Mouse (Mus musculus) right cerebral cortex, postnatal 25 days (tissue): ENCODE measurements at regions not wholly inside any gene's neighbourhood (a gene's known extent, or its start where the extent isn't known, plus 50 kb on each side); places are given as distances from the start of the nearest gene placed in this dataset.
"Not testable (repeated sequence)": the region's sequence is repeated elsewhere in the genome, so short reads cannot be mapped to it uniquely, and the experiment has no call there.

Experiments
- DNase-seq: peaks from one replicate; pipeline ENCODE4 v3.0.0; 2022

DNA sequence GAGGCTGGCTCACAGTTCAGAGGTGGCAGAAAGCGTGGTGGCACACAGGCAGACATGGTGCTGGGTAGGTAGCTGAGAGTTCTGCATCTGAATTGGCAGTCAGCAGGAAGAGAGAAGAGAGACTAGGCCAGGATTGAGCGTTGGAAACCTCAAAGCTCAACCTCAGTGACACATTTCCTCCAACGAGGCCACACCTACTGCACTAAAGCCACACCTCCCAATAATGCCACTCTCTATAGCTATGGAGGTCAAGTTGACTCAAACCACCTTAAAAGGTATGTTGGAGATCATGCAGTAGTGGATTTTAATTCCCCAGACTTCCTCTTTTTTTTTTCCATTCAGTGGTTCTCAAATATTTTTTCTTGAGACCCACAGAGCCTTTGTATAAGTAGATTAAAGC, 57.1 kb downstream of the Ccdc54 start:
- DNase-seq: no peak

DNA sequence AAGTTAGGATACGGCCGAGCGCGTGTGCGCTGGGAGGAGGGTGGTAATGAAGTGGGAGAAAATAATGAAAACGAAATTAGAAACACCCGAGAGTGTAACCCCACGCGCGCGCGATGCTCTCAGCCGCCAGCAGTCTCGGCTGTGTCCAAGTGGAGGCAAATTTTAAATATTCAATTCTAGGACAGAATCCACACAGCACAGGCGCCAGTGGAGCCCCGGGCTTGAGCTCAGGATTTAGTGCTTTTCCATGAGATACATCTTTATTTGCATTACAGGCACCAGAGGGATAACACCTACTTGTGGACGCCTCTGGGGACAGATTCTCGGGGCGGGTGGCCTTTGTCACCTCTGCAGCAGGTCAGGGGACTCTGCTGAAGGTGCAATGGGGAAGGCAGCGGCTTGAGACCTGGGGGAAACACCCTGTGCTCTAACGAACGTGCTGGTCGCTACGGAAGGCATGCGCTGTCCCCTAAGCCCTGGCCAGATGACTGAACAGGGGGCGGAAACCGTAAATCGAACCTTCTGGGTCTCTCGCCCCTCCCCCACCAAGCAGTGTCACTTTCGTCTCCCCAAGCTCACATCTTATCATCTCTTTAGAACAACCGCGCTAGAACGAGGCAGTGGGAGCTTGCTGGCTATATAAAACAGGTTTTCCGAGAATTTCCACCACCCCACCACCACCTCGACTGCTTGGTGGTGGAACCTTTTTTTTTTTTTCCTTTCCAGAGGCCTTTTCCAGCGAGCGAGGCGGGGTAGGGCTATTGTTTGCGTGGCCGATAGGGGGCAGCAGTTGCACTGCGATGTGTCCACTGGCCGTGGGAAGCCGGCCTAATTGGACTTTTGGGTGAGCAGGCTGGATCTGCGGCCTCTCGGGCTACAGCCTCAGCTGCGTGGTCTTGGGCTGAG, 61.2 kb downstream of the Ccdc54 start:
- DNase-seq: peak; percentile 86

DNA sequence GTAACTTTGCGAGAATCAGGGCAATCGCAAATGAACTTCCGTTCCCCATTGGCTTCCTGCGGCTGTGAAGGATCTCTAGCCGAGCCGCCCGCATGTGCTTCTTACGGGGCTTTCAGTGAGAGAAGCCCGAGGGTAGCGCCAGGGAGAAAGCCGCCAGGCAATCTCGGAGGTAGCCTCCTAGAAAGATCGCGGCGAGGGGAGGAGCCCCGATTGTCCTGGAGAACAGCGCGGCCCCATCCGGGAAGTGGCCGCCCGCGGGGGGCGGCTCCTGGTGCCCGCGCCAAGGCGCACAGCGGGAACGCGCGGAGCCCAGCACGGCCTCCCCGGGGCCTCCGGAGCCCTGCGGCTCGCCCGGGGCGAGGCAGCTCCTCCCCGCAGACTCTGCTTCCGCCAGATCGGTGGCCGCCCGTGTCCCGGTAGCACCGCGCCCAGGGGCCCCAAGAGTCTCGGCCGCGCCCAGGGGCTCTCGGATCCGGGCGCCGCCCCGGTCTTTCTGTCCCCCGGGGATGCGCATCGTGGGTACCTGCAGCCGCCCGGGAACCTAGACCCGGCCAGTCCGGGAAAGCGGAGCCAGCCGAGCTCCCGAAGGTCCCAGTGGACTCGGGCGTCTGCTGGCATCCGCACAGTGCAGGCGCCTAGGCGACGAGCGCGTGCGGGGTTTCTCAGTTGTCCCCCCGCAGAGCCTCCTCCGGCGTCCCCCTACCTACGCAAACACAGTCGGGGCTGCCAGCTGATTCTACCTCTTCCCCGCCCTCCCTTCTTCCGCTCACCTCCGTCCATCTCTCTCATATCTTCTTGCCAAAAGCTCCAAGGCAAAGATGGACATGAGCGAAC, 62.1 kb downstream of the Ccdc54 start:
- DNase-seq: peak; percentile 75

GRCm38 (mm10) chr16:50528355-50528676, 62.6 kb downstream of the Ccdc54 start:
- DNase-seq: no peak

DNA sequence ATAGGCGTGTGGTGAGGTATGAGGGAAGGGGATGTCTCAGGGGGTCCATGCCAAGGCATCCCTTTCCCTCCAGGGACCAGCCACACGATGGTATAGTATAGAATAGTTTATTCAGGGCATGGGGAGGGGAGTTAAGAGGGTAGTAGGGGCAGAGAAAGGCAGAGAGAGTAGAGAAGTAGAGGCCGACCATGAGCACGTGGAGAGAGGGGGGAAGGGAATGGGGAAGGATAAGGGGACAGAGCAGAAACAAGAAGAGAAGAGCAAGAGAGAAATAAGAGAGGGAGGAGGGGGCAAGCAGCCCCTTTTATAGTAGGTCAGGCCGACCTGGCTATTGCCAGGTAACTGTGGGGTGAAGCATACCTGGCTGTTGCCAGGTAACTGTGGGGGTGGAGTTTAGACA, 64.0 kb downstream of the Ccdc54 start:
- not testable (repeated sequence) for DNase-seq

- no peak for DNase-seq
Observed at GRCm38 (mm10) chr16:50525934-50526366, 65.0 kb downstream of the Ccdc54 start.

DNA sequence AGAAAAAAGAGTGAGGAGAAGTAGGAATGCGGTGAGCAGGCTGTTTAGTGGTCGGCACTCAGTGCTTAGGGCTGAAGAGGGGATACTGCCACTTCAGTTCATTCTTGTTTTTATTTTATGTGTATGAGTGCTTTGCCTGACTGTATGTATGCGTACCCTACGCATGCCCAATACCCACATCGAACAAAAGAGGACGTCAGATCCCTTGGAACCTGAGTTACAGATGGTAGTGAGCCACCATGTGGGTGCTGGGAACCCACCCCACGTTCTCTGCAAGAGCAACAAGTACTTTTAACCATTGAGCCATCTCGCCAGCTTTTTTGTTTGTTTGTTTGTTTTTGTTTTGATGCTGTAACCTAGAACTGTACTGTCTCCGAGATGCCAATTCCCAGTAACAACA, 65.5 kb downstream of the Ccdc54 start:
- DNase-seq: no peak

GRCm38 (mm10) chr16:50519610-50520009, 71.3 kb downstream of the Ccdc54 start:
- no peak for DNase-seq

DNA sequence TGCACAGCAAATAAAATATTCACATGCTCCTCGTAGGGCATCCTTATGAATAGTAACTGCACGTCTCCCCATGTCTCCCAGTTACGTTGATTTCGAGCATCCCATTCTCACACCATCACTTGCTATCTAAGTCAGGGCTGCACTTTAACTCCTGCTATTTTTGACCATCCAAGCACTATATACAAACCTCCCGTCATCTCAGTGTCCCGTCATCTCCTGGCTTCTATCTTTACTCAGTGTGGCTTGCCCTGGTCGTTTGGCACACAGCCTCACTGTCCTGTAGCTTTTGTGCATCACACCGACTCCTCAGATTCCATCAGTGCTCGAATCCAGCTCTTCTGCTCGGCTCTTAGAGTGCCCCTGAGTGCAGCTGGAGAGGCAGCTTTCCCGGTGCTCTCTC, 74.4 kb downstream of the Ccdc54 start:
- no peak for DNase-seq

- no peak for DNase-seq
Observed at GRCm38 (mm10) chr16:50515039-50515438, 75.9 kb downstream of the Ccdc54 start.

DNA sequence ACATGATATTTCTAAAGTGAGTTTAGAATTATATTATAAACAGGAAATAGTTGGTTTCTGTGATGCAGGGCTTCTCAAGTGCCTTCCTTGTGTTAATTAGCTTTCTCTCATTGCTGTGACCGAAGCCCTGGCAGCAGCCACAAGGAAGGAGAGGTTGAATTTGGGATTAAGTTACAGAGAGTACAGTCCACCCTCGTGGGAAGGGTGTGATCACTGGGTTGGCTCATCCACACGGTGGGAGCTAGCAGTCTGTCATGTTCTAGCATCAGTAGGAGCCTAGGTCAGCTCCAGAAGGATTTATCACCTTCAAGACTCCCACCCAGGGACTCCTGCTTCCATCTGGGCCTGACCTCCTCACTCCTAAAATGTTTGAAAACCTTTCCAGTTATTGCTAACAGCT, 78.9 kb downstream of the Ccdc54 start:
- no peak for DNase-seq

DNA sequence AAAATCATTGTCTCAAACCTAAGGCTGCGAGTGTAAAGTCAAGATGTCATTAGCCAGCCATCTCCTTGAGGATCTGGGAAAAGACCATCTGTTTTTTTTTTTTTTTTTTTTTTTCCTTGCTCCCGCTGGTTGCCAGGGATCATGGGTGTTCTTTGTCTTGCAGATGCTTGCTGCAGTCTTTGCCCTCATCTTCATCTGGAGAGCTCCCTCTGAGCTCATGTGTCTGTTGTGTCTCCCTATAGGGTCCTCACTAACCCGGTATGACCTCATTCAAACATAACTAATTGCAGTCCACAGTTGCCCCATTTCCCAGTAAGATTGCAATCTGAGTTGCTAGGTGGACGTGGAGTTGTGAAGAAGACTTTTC, 77.3 kb upstream of the Bbx start:
- no peak for DNase-seq

DNA sequence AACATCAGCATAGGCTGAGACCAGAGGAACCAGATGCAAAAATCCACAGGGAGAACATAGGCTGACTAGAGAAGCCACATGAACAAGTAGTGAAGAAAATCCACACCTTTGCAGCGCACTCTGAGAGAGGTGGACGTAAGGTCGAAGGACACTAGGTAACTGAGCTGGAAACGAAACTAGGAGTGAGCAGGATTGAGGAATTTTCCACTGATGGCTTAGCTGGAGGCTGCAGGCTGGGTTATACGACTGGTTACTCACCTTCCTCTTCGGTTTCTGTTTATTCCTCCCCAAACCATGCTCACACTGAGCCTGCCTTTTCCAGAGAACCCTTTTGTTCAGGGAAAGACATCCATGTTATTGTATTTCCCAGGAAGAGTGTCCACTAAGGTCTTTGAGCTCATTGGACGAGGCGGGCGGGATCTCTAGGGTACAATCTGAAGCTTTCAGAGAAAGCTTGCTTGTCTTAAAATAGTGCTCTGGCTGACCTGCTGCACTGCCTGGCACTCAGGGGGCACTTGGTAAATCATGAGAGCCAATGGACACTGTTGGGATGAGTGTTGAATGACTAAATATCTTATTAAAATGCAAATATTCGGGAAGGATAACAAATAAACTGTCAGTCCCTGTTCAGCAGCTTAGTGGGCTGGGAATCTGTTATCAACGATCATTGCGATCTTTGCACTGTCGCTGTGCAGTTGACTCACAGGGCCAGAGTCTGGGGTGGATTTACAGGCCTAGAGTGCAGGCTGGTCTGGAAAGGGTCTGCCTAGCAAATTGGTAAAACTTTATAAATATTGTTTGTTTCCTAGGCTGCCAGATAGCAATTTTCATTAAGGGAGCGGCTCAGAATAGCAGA, 76.7 kb upstream of the Bbx start:
- DNase-seq: no peak

- no peak for DNase-seq
Observed at GRCm38 (mm10) chr16:50504619-50505018, 72.4 kb upstream of the Bbx start.

DNA sequence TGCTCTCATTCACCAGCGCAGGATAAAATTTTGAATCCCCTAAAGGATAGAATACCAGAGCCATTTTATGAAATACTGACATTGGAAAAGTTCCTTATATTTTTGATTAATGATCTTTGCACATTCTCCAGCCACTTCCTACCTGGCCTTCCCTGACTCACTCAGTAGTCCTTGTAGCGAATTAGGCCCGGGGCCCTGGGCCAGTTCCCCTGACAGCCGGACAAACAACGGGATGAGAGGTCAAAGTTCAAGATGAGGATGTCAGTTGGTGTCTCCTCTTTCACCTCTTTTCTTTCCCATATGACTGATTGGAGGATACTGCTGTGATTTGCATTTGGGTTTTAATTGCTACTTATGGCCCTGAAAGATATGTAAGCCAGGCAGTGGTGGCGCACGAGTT, 66.7 kb upstream of the Bbx start:
- DNase-seq: no peak

- no peak for DNase-seq
Observed at GRCm38 (mm10) chr16:50493662-50494061, 61.5 kb upstream of the Bbx start.

DNA sequence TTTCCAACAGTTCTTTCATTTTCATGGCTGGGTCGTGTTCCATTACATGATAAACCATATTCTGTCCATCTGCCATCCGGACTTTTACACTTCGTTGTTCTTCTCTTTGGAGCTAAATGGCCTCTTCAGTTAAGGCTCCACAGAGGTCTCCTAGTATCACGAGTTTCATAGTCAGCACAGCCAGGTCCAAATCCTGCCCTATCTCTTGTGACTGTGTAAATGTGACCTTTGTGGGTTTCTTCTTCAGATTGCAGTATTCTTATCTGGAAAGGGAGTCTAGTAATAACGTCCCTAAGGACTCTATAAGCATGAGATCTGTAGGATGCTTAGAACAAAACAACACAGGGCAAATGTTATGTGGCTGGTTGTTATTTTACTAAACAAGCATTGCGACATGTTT, 57.1 kb upstream of the Bbx start:
- no peak for DNase-seq

GRCm38 (mm10) chr16:50482360-50482786, 50.2 kb upstream of the Bbx start:
- DNase-seq: no peak
